Mouse (Mus musculus) midbrain, embryonic 11.5 days (tissue): Measurements from ENCODE around the gene Gm28308. TPM values are rescaled to one million over a fixed set of nuclear protein-coding genes. Genes with fewer than 3 reads are reported as not detected.

Source experiments
- ATAC-seq: fragments of 200-750 bp; cut with Nextera tagmentation; 2 replicates; pipeline ENCODE4 v1.8.0; 2017; ENCODE audit warnings: moderate TSS enrichment, moderate library complexity; ENCODE audit not compliant: low FRiP score
- DNase-seq: peaks from one replicate; pipeline ENCODE4 v3.0.0; 2015; ENCODE audit warnings: low spot score; ENCODE audit errors: missing footprints
- H3K27ac ChIP-seq: fragments of 300-500 bp; sonication (generic); 2 replicates; pipeline ENCODE4 v1.5.1; 2014; ENCODE audit warnings: low read depth, low read length
- H3K27me3 ChIP-seq: fragments of 300-500 bp; sonication (generic); 2 replicates; pipeline ENCODE4 v1.6.1; 2014; ENCODE audit warnings: mild to moderate bottlenecking, low read length, moderate library complexity, mixed read lengths; ENCODE audit not compliant: control insufficient read depth, insufficient read depth
- H3K36me3 ChIP-seq: fragments of 300-500 bp; sonication (generic); 2 replicates; pipeline ENCODE4 v1.6.1; 2014; ENCODE audit warnings: mild to moderate bottlenecking, low read length, moderate library complexity, mixed read lengths; ENCODE audit not compliant: control insufficient read depth, insufficient read depth
- H3K4me1 ChIP-seq: fragments of 300-500 bp; sonication (generic); 2 replicates; pipeline ENCODE4 v1.6.1; 2014; ENCODE audit warnings: low read length; ENCODE audit not compliant: control insufficient read depth, insufficient read depth
- H3K4me2 ChIP-seq: fragments of 300-500 bp; sonication (generic); 2 replicates; pipeline ENCODE4 v1.6.1; 2014; ENCODE audit warnings: mild to moderate bottlenecking, moderate library complexity
- H3K4me3 ChIP-seq: fragments of 300-500 bp; sonication (generic); 2 replicates; pipeline ENCODE4 v1.5.1; 2014; ENCODE audit warnings: low read depth, low read length
- H3K9ac ChIP-seq: fragments of 300-500 bp; sonication (generic); 2 replicates; pipeline ENCODE4 v1.6.1; 2014; ENCODE audit warnings: low read length
- H3K9me3 ChIP-seq: fragments of 300-500 bp; sonication (generic); 2 replicates; pipeline ENCODE4 v1.6.1; 2016; ENCODE audit warnings: low read length; ENCODE audit not compliant: control insufficient read depth
- WGBS: fragments of 180-500 bp; shearing (Covaris S2); extraction: QIAGEN DNeasy Blood & Tissue Kit; methylation state at CpG from one replicate; pipeline ENCODE4 v1.1.7; 2014; 5-methylcytosine and 5-hydroxymethylcytosine counted together
- polyA plus RNA-seq: library from polyadenylated mRNA; unstranded; fragments of >200 nt; fragmentation: Nextera tagmentation; extraction: Ambion mirVana; gene quantifications from 2 replicates; pipeline ENCODE4 v1.2.1, GENCODE M21; 2014

Gene Gm28308
- polyA plus RNA-seq, 1 experiment from 2014 or later, result not detected

DNA sequence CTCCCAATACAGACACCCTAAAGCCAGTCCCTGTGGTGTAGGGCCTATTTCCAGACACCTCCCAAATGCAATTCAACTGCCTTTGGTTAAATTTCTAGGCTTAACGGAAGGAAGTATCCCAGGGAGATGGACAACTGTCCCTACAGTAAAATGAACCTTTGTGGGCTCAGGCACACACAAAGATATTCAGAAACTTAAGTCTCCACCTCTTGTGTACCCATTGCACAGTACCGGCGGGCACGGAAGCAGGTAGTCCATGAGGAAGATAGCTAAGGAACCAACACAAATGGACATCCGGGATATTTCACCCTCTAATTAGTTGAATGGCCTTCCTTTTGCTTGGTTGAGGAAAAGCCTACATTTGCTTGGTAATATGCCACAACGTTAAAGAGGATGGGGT, 36.7 kb downstream of the Gm28308 start:
- H3K27ac ChIP-seq, result no peak overlapping the region
- ATAC-seq (no peak), DNase-seq (no peak)
- no peaks in the 10 kb centered on the region for H3K36me3 ChIP-seq
- WGBS, result 2% methylated on average over 6 of the region's 6 CpGs
- no peak overlapping the region for H3K4me2 ChIP-seq
- H3K4me3 ChIP-seq, result no peak overlapping the region
- H3K9me3 ChIP-seq, result no peaks in the 10 kb centered on the region
- H3K9ac ChIP-seq, result no peak overlapping the region
- peaks cover 98% of the 10 kb centered on the region for H3K27me3 ChIP-seq
- H3K4me1 ChIP-seq, result peaks cover 3% of the 10 kb centered on the region; the same call in 1 of the 2 replicates

DNA sequence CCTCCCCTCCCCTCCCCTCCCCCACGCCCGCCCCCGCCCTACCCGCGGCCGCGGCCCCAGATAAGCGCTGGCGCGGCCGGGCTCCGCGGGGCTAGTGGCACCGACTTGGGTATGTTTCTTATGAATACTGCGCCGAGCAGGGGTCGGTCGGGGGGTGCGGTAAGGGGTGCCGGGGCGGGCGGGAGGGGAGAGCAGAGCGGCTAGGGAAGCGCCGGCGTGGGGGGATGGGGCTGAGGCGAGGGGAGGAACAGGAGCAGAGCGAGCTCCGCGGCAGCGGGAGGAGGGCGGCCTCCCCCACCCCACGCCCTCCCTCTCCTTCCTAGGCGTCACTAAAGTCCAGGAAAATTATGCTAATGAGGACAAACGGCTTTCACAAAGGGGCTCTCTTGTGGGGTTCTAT, 37.3 kb downstream of the Gm28308 start:
- H3K9me3 ChIP-seq, result no peaks in the 10 kb centered on the region
- 0 out of 2 replicates have a peak overlapping the region, but pooled peaks have one; percentile 9 for H3K4me3 ChIP-seq
- peaks cover 3% of the 10 kb centered on the region; the same call in 1 of the 2 replicates for H3K4me1 ChIP-seq
- peaks cover 98% of the 10 kb centered on the region for H3K27me3 ChIP-seq
- no peak overlapping the region for H3K4me2 ChIP-seq
- DNase-seq (no peak), ATAC-seq (no peak)
- no peak overlapping the region for H3K27ac ChIP-seq
- no peak overlapping the region for H3K9ac ChIP-seq
- H3K36me3 ChIP-seq, result no peaks in the 10 kb centered on the region
- 0% methylated on average over 20 of the region's 35 CpGs for WGBS

DNA sequence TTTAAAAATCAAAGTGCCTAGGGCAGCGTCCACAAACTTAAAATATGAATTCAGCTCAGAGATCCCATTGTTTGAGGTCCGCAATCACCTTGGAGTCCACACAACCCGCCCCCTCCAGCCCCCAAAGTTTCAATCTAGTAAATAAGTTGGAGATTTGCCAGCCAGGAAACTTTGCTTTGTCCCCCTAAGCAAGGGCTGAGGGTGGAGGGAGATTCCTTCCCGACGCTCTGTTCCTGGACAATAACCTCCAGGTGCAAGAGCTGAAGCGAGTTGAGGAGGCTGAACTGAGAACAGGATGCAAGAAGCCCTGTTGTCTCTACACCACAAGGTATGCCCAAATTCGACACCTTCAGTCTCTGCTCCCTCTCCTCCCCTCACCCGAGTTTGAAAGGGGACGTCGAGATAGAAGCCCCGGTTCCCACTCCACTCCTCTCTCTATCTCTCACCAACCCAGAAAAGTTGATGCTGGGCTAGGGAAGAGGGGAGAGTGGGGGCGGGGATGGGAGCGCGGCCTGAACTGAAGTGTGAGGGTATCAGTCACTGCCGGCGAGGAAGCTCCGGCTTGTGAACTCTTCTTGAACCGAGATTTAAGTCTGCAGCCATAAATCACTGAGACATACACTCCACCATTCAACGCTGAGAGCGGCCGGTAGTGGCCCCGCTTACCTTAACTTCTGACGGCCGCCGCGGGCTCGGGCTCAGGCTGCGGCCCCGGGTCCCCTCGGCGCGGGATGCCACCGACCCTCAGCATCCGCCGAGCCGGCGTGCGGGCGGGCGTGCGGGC, 38.0 kb downstream of the Gm28308 start:
- WGBS, result under 1% methylated on average over 40 of the region's 41 CpGs
- H3K27ac ChIP-seq, result no peak overlapping the region
- H3K4me1 ChIP-seq, result peaks cover 3% of the 10 kb centered on the region; the same call in 1 of the 2 replicates
- ATAC-seq (no peak), DNase-seq (peak; percentile 96)
- H3K4me3 ChIP-seq, result 0 out of 2 replicates have a peak overlapping the region, but pooled peaks have one; percentile 9
- H3K9me3 ChIP-seq, result no peaks in the 10 kb centered on the region
- H3K27me3 ChIP-seq, result peaks cover 98% of the 10 kb centered on the region
- H3K9ac ChIP-seq, result no peak overlapping the region
- no peaks in the 10 kb centered on the region for H3K36me3 ChIP-seq
- H3K4me2 ChIP-seq, result no peak overlapping the region

GRCm38 (mm10) chr6:52173648-52174047, 39.5 kb downstream of the Gm28308 start:
- Histone ChIP-seq H3K27me3 (peaks cover 97% of the 10 kb centered on the region), H3K4me3 (no peak overlapping the region), H3K9me3 (no peaks in the 10 kb centered on the region), H3K4me2 (no peak overlapping the region), H3K9ac (no peak overlapping the region), H3K36me3 (no peaks in the 10 kb centered on the region), H3K27ac (no peak overlapping the region), H3K4me1 (peaks cover 3% of the 10 kb centered on the region; the same call in 1 of the 2 replicates)
- DNase-seq (no peak), ATAC-seq (no peak)
- 4% methylated on average over 4 of the region's 4 CpGs for WGBS

DNA sequence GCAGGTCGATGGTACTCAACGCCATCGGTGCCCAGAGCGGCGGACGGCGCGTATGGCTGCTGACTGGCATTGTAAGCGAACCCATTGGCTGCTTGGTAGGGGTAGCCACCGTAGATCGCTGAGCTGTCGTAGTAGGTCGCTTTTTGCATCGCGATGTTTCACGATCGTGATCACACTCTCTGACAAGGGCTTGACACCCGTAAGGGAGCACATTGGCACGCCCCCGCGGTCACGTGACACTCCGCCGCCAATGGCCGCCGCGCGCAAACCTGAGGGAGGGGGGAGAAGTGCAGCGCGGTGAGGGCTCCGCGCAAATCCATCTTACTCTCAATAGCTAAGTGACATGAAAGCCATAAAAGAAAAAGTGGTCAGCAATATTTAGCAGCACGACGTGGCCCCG, 40.6 kb downstream of the Gm28308 start:
- DNase-seq (no peak), ATAC-seq (peak; percentile 27; the same call in 1 of the 2 replicates)
- H3K4me1 ChIP-seq, result peaks cover 3% of the 10 kb centered on the region; the same call in 1 of the 2 replicates
- no peak overlapping the region for H3K9ac ChIP-seq
- peaks cover 97% of the 10 kb centered on the region for H3K27me3 ChIP-seq
- H3K27ac ChIP-seq, result no peak overlapping the region
- no peak overlapping the region for H3K4me3 ChIP-seq
- H3K9me3 ChIP-seq, result no peaks in the 10 kb centered on the region
- no peaks in the 10 kb centered on the region for H3K36me3 ChIP-seq
- WGBS, result under 1% methylated on average over 35 of the region's 35 CpGs
- H3K4me2 ChIP-seq, result peak overlapping the region; percentile 33

DNA sequence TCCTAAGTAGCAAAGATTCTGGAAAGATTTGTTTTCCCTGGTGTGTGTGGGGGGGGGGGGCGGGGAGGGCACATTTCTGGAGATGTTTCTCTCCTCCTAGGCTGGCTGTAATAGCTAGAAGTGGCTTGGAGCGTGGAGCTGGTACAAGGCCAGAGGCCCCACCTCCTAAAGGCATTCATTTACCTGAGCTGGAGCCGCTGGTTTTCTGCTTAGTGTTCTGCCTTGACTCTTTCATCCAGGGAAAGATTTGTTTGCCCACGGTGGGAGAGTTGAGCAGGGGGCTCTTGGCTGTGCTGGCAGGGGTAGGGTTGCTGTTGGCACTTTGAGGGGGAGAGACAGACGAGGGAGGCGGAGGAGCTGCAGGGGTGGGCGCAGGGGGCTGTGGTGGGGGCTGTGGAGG, 41.2 kb downstream of the Gm28308 start:
- ATAC-seq (no peak), DNase-seq (no peak)
- H3K27ac ChIP-seq, result no peak overlapping the region
- no peak overlapping the region for H3K9ac ChIP-seq
- WGBS, result 3% methylated on average over 6 of the region's 7 CpGs
- H3K9me3 ChIP-seq, result no peaks in the 10 kb centered on the region
- peaks cover 3% of the 10 kb centered on the region; the same call in 1 of the 2 replicates for H3K4me1 ChIP-seq
- H3K4me3 ChIP-seq, result no peak overlapping the region
- H3K36me3 ChIP-seq, result no peaks in the 10 kb centered on the region
- H3K27me3 ChIP-seq, result peaks cover 97% of the 10 kb centered on the region
- H3K4me2 ChIP-seq, result no peak overlapping the region

GRCm38 (mm10) chr6:52171331-52171730, 41.8 kb downstream of the Gm28308 start:
- Histone ChIP-seq H3K9ac (no peak overlapping the region), H3K4me1 (peaks cover 3% of the 10 kb centered on the region; the same call in 1 of the 2 replicates), H3K4me2 (no peak overlapping the region), H3K36me3 (no peaks in the 10 kb centered on the region), H3K27me3 (peaks cover 97% of the 10 kb centered on the region), H3K27ac (no peak overlapping the region), H3K4me3 (no peak overlapping the region), H3K9me3 (no peaks in the 10 kb centered on the region)
- 4% methylated on average over 4 of the region's 4 CpGs for WGBS
- no peak for DNase-seq
- no peak for ATAC-seq

GRCm38 (mm10) chr6:52170898-52171223, 42.3 kb downstream of the Gm28308 start:
- Histone ChIP-seq H3K27me3 (peaks cover 97% of the 10 kb centered on the region), H3K4me1 (peaks cover 3% of the 10 kb centered on the region; the same call in 1 of the 2 replicates), H3K4me3 (no peak overlapping the region), H3K9me3 (no peaks in the 10 kb centered on the region), H3K4me2 (no peak overlapping the region), H3K36me3 (no peaks in the 10 kb centered on the region), H3K27ac (no peak overlapping the region), H3K9ac (no peak overlapping the region)
- WGBS, result 4% methylated on average over 5 of the region's 5 CpGs
- DNase-seq (no peak), ATAC-seq (no peak)

DNA sequence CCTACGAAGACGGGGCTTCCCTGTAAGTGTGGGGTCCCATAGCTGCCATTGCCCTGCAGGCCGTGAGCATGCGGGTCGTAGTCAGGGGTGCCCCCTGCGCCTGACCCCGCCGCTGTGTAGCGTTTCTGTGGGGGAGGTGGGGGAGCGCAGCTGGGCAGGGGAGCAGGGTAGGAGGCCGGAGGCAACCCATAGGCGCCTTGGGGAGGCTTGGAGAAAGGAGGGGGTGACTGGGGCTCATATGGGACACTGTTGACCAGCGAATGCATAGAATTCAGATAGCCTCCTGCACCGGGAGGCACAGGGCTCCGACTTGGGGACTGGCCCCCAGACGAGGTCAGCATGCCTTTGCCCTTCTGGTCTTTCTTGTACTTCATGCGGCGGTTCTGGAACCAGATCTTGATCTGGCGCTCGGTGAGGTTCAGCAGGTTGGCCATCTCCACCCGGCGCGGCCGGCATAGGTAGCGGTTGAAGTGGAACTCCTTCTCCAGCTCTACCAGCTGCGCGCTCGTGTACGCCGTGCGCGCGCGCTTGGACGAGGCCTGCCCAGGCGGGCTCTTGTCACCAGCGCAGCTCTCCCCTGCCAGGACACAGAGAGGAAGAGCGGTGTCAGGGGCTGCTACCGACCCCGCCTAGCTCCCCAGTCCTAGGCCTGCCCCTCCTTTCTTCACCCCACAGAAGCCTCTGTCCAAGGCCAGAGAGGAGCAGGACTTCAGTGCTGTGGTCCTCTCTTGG, 42.8 kb downstream of the Gm28308 start:
- Histone ChIP-seq H3K9me3 (no peaks in the 10 kb centered on the region), H3K4me2 (no peak overlapping the region), H3K27me3 (peaks cover 97% of the 10 kb centered on the region), H3K4me1 (peaks cover 3% of the 10 kb centered on the region; the same call in 1 of the 2 replicates), H3K27ac (no peak overlapping the region), H3K36me3 (no peaks in the 10 kb centered on the region), H3K9ac (no peak overlapping the region), H3K4me3 (no peak overlapping the region)
- DNase-seq, result no peak
- no peak for ATAC-seq
- WGBS, result 1% methylated on average over 39 of the region's 40 CpGs
